Mouse (Mus musculus) embryo, embryonic 10 days (tissue): Measurements from ENCODE around the gene Plcl2.
"Not testable (repeated sequence)": the region's sequence is repeated elsewhere in the genome, so short reads cannot be mapped to it uniquely, and the experiment has no call there.

Experiments used
- DNase-seq: peaks from one replicate; pipeline ENCODE4 v3.0.0-alpha.2; 2015; ENCODE audit warnings: low spot score

The Plcl2 gene

DNA sequence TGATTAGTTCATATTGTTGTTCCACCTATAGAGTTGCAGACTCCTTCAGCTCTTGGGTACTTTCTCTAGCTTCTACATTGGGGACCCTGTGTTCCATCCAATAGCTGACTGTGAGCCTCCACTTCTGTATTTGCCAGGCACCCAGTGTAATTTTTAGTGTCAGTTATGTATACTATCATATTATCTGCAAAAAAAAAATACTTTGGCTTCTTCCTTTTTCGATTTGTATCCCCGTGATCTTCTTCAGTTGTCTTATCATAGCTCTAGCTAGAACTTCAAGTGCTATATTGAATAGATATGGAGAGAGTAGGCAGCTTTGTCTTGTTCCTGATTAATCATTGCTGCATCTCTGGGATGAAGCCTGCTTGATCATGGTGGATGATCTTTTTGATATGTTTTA is 25.7 kb downstream of the Plcl2 start:
- DNase-seq, result not testable (repeated sequence)

GRCm38 (mm10) chr17:50536409-50537194 is 27.4 kb downstream of the Plcl2 start:
- no peak for DNase-seq

DNA sequence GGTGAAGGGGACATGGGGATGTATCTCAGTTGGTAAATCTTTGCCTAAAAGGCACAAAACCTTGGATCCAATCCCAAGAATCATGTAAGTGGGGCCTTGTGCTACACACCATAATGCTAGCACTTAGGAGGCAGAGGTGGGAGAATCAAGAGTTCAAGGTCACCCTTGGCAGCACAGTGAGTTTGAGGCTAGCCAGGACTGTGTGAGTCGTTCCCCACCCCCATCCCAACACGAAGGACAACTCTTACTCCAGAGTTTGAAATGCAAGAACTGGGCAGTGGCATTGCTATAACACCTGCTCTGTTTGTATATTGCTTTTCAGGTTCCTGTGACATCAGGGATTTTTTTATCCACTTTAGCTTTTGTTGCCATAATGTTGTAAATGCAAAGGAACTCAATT is 28.6 kb downstream of the Plcl2 start:
- no peak for DNase-seq

GRCm38 (mm10) chr17:50544860-50545259 is 35.7 kb downstream of the Plcl2 start:
- no peak for DNase-seq

DNA sequence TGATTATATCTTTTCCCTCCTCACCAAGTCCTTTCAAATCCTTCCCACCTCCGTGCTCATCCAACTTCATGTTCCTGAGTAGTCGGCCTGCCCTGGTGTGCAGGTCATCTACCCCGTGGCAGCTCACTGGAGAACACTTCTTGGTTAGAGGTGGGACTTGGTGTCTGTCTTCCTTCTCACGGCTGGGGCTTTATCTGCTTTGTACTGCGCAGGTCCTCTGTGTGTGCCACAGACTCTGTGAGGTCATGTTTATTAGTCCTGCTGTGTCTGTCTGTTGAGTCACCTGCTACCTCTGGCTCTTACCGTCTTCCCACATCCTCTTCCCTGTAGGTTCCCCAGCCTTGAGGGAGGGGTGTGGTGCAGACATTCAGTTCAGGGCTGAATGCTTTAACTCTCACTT is 36.1 kb downstream of the Plcl2 start:
- DNase-seq, result no peak

- DNase-seq, result no peak
These were observed 42.9 kb downstream of the Plcl2 start for GRCm38 (mm10) chr17:50552130-50552529.

DNA sequence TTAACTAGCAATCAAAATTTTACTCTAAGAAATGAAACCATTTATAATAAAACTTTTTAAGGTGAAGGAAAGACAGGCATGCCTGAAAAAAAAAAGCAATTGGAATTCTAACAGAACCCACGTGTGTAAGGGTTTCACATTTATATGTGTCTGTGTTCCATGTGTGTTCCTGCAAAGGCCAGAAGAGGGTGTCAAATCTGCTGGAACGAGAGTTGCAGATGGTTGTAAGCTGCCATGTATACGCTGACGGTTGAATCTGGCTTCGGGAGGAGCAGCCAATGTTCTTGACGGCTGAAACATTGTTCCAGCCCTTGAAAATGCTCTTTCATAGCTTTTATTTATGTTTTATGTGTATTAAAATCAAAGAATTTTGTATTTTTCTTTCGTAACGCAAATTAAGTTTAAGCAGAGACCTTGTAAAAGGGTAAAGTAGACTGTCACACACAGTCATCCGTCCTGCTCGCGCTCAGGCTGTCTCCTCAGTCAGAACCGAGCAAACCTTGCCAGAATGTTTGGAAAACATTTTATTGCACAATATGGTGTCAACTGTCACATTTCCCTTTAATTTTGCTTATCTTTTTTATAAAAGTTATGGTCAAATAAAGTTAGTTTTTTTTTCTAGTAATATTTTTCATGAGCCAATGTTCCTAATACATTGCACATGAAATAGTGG is 48.5 kb downstream of the Plcl2 start:
- DNase-seq, result no peak

GRCm38 (mm10) chr17:50558239-50558625 is 49.0 kb downstream of the Plcl2 start:
- DNase-seq, result no peak

GRCm38 (mm10) chr17:50565376-50566123 is 56.3 kb downstream of the Plcl2 start:
- peak; percentile 12 for DNase-seq

GRCm38 (mm10) chr17:50568846-50569245 is 59.6 kb downstream of the Plcl2 start:
- DNase-seq, result no peak

GRCm38 (mm10) chr17:50570228-50570627 is 61.0 kb downstream of the Plcl2 start:
- DNase-seq, result not testable (repeated sequence)

DNA sequence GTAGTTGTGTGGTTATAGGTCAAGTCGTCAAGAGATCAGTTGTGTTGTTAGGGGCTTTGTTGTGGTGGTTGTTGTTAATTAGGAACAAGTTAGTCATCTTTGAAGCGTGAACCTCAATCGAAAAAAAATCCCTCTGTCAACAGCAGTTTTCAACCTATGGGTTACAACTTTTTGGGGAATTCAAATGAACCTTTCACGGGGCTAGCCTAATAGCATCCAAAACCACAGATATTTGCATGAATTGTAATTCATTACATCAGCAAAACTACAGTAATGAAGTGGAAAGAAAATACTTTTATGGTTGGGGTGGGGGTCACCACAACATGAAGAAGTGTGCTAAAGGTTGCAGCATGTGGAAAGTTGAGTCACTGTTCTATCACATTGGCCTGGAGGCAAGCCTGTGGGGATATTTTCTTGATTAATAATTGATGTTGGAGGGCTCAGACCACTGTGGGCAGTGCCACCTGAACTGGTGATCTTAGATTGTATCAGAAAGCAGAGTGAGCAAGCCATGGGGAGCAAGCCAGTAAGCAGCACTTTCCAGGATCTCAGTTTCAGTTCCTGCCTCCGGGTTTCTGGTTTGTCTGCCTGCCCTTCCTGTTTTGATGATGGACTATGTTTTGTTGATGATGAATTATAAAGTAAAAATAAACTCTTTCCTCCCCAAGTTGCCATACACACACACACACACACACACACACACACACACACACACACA is 61.6 kb downstream of the Plcl2 start:
- DNase-seq, result no peak

GRCm38 (mm10) chr17:50574161-50574560 is 65.0 kb downstream of the Plcl2 start:
- DNase-seq, result no peak

GRCm38 (mm10) chr17:50580416-50580815 is 71.2 kb downstream of the Plcl2 start:
- DNase-seq, result no peak

DNA sequence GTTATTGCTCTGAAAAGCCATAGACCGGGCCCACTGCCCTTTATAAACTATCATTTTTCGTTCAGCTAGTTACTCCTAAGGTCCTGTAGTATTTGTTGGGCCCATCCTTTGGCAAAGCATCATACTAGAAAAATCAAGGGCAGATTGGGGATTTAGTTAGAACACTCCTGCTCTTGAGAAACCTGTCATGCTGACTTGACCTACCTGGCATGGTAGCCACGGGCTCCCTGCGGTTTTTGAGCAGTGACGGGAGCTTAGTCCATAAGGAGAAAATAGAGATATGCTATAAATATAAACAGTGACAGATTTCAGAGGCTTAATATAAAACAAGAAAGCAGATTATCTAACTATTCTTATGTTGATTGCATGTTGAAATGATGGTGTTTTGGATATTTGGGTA is 77.6 kb downstream of the Plcl2 start:
- no peak for DNase-seq

DNA sequence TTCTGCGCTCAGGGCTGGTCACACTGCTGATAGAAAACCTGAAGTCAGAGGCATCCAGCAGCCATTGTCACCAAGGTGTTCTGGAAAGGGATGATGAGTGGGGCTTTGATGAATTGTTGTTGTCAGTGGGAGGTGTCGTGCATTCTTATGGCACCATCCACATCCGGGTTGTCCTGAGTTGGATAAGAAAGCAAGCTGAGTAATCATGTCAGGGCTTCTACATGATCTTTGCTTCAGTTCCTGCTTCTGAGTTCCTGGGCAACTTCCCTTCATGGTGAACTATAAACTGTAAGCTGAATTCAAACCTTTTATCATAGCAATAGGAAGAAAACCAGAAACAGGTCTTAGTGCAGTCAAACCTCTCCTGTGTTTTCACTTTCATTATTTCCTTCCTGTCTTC is 78.7 kb downstream of the Plcl2 start:
- DNase-seq, result no peak

- DNase-seq, result no peak
These were observed 91.0 kb downstream of the Plcl2 start for GRCm38 (mm10) chr17:50600178-50600577.

GRCm38 (mm10) chr17:50600696-50601095 is 91.5 kb downstream of the Plcl2 start:
- DNase-seq, result no peak

DNA sequence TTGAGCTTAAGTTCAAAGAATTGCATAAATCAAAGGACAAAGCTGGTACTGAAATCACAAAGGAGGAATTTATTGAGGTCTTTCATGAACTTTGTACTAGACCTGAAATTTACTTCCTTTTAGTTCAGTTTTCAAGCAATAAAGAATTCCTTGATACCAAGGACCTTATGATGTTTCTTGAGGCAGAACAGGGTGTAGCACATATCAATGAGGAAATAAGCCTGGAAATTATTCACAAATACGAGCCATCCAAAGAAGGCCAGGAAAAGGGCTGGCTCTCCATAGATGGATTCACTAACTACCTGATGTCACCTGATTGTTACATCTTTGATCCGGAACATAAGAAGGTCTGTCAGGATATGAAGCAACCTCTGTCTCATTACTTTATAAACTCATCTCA is 97.7 kb downstream of the Plcl2 start:
- no peak for DNase-seq

- no peak for DNase-seq
These were observed 100.7 kb downstream of the Plcl2 start for GRCm38 (mm10) chr17:50609908-50610307.

GRCm38 (mm10) chr17:50620794-50621537 is 111.8 kb downstream of the Plcl2 start:
- DNase-seq, result no peak

DNA sequence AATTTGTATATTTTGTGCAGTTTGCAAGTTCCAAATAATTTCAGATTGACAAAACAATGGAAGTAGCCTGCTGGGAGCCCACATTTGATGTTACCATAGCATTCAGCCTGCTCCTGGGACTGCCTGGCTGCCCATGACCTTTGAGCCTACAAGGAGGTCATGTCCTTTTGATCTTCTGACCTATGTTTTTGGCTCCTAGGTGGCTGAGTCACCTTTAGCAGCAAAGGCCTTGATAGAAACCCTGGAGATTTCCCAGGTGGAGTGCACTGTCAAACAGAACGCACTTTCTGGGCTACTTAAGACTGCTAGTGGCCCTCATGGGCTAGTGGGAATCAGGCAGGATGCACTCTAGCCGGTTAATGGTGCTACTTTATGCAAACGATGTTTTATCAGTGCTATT is 112.8 kb downstream of the Plcl2 start:
- no peak for DNase-seq
